Mouse (Mus musculus) forebrain, embryonic 13.5 days (tissue): ENCODE results near the gene B230118H07Rik. TPM values are rescaled to one million over a fixed set of nuclear protein-coding genes. Genes with fewer than 3 reads are reported as not detected.

ENCODE experiments used
- ATAC-seq: fragments of 200-750 bp; cut with Nextera tagmentation; 2 replicates; pipeline ENCODE4 v1.8.0; 2017
- H3K27ac ChIP-seq: fragments of 300-500 bp; sonication (generic); 2 replicates; pipeline ENCODE4 v1.5.1; 2015; ENCODE audit warnings: inconsistent platforms, mild to moderate bottlenecking, moderate library complexity
- H3K27me3 ChIP-seq: fragments of 300-500 bp; sonication (generic); 2 replicates; pipeline ENCODE4 v1.6.1; 2015; ENCODE audit warnings: mild to moderate bottlenecking, inconsistent platforms
- H3K36me3 ChIP-seq: fragments of 300-500 bp; sonication (generic); 2 replicates; pipeline ENCODE4 v1.6.1; 2015; ENCODE audit warnings: mild to moderate bottlenecking, inconsistent platforms; ENCODE audit not compliant: poor library complexity, severe bottlenecking
- H3K4me1 ChIP-seq: fragments of 300-500 bp; sonication (generic); 2 replicates; pipeline ENCODE4 v1.6.1; 2015; ENCODE audit warnings: inconsistent platforms
- H3K4me2 ChIP-seq: fragments of 300-500 bp; sonication (generic); 2 replicates; pipeline ENCODE4 v1.6.1; 2015; ENCODE audit warnings: inconsistent platforms, mild to moderate bottlenecking, moderate library complexity
- H3K4me3 ChIP-seq: fragments of 300-500 bp; sonication (generic); 2 replicates; pipeline ENCODE4 v1.5.1; 2015; ENCODE audit warnings: mild to moderate bottlenecking, inconsistent platforms
- H3K9ac ChIP-seq: fragments of 300-500 bp; sonication (generic); 2 replicates; pipeline ENCODE4 v1.6.1; 2015; ENCODE audit warnings: mild to moderate bottlenecking, inconsistent platforms
- H3K9me3 ChIP-seq: fragments of 300-500 bp; sonication (generic); replicated peaks from 2 replicates; pipeline ENCODE4 v1.6.1; 2016; ENCODE audit warnings: inconsistent platforms
- WGBS: fragments of 180-500 bp; shearing (Covaris S2); methylation state at CpG from one replicate; pipeline ENCODE4 v1.1.7; 2015; 5-methylcytosine and 5-hydroxymethylcytosine counted together
- polyA plus RNA-seq: library from polyadenylated mRNA; unstranded; fragments of >200 nt; fragmentation: Nextera tagmentation; extraction: Ambion mirVana; gene quantifications from 2 replicates; pipeline ENCODE4 v1.2.1, GENCODE M21; 2015

Gene B230118H07Rik
- polyA plus RNA-seq, 1 experiment from 2014 or later = 53.6 TPM

- Histone ChIP-seq H3K9me3 (no peaks in the 10 kb centered on the region), H3K4me3 (no peak overlapping the region), H3K27me3 (no peaks in the 10 kb centered on the region), H3K4me1 (peaks cover 30% of the 10 kb centered on the region), H3K9ac (no peak overlapping the region), H3K36me3 (no peaks in the 10 kb centered on the region), H3K4me2 (no peak overlapping the region), H3K27ac (no peak overlapping the region)
- no peak for ATAC-seq
- WGBS = 94% methylated on average over 1 of the region's 1 CpGs
These were observed 46.2 kb downstream of the B230118H07Rik start for GRCm38 (mm10) chr2:101603099-101603498.

DNA sequence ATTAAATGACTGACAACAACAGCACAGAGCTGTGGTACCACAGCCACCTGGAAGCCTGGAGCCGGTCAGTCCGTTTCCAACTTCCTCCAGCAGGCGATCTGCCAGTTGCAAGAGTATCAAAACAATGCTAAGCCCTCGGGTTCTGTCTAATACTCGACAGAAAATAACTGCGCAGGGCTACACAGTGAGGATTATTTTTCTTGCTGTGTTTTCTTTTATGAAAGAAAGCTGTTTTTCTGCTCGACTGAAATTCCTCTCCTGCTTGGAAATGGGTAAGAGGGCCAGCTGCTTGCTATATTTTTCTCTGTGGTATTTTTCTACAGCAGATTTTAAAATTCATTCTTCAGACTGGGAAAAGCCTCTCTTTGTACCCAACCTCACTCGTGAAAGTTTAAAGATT, 48.6 kb downstream of the B230118H07Rik start:
- Histone ChIP-seq H3K27ac (0 out of 2 replicates have a peak overlapping the region, but pooled peaks have one; percentile 55), H3K27me3 (no peaks in the 10 kb centered on the region), H3K4me2 (no peak overlapping the region), H3K4me3 (no peak overlapping the region), H3K9me3 (no peaks in the 10 kb centered on the region), H3K9ac (no peak overlapping the region), H3K4me1 (peaks cover 36% of the 10 kb centered on the region), H3K36me3 (no peaks in the 10 kb centered on the region)
- ATAC-seq = peak; percentile 71
- WGBS = 10% methylated on average over 8 of the region's 8 CpGs

DNA sequence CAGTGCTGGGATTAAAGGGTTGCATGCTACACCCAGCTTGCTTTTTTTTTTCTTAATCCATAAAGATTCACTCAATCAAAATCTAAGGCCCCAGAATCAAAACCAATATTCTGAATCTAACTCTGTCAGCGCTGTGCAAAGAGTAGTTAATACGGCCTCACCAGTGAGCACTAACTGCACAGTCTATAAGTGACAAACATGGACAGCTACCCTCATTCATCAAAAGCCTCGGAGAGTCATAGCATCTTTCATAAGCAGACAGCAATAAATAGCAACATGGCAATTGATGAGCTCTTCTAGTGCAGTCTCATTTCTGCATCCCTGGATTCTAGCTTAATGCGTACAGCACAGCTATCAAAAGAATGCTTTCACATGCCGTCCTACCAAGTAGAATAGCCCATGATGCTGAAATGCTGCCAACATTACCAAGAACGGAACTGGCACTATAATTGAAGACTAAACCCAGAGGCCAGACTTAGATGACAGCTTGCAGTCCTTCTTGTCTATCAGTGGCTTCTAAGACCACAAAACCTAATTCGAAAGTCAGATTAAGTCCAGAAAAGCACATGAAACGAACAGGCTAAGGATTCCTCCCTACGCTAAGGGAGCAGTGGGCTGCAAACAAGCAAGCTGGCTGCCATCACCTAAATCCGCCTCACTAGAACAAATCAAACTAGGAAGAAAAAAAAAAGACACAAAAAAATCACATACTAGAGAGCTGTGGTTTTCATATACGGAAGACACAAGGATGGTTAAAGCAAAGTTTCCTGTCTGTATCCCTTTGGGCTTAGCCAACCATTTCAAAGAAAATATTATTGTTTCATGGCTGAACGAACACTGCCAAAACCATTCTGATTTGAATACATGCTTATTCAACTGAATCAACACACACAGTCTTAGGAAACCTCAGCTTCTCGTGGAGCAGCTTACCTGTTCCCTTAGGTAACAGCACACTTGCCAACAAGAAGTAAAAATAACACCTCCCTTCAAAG, 50.8 kb downstream of the B230118H07Rik start:
- no peaks in the 10 kb centered on the region for H3K9me3 ChIP-seq
- WGBS = 35% methylated on average over 13 of the region's 13 CpGs
- H3K4me1 ChIP-seq = peaks cover 37% of the 10 kb centered on the region
- H3K9ac ChIP-seq = no peak overlapping the region
- H3K4me2 ChIP-seq = peak overlapping the region; percentile 38
- H3K27ac ChIP-seq = peak overlapping the region; percentile 63
- no peaks in the 10 kb centered on the region for H3K36me3 ChIP-seq
- ATAC-seq = peak; percentile 23; the same call in 1 of the 2 replicates
- no peaks in the 10 kb centered on the region for H3K27me3 ChIP-seq
- H3K4me3 ChIP-seq = no peak overlapping the region

DNA sequence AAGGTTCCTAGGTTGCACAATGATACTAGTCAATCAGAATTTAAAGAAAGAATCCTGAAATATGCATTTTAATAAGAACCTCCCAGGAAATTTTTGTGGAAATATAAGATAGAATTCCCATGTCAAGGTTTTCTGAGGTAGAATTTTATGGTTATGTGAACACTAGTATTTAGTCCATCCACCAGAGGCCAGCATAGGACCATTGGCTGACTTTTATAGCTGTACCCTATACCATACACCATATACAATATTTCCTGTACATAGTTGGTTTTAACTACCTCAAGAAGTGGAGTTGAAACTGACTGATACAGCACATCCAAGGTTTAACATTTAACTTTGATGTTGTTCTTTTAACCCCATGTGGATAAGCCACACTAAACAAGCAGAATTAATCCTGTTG, 52.1 kb downstream of the B230118H07Rik start:
- H3K4me1 ChIP-seq = peaks cover 50% of the 10 kb centered on the region
- no peak overlapping the region for H3K9ac ChIP-seq
- H3K4me3 ChIP-seq = no peak overlapping the region
- no peak overlapping the region for H3K4me2 ChIP-seq
- no peak for ATAC-seq
- no peaks in the 10 kb centered on the region for H3K36me3 ChIP-seq
- H3K27ac ChIP-seq = no peak overlapping the region
- no peaks in the 10 kb centered on the region for H3K27me3 ChIP-seq
- H3K9me3 ChIP-seq = no peaks in the 10 kb centered on the region

- H3K4me1 ChIP-seq = peaks cover 47% of the 10 kb centered on the region
- H3K9me3 ChIP-seq = no peaks in the 10 kb centered on the region
- H3K27ac ChIP-seq = no peak overlapping the region
- ATAC-seq = no peak
- H3K27me3 ChIP-seq = no peaks in the 10 kb centered on the region
- no peak overlapping the region for H3K9ac ChIP-seq
- 85% methylated on average over 5 of the region's 5 CpGs for whole genome bisulfite sequencing
- no peak overlapping the region for H3K4me3 ChIP-seq
- no peak overlapping the region for H3K4me2 ChIP-seq
- H3K36me3 ChIP-seq = no peaks in the 10 kb centered on the region
These were observed 54.7 kb downstream of the B230118H07Rik start for GRCm38 (mm10) chr2:101594681-101595080.

GRCm38 (mm10) chr2:101592886-101593285, 56.4 kb downstream of the B230118H07Rik start:
- Histone ChIP-seq H3K36me3 (no peaks in the 10 kb centered on the region), H3K27me3 (no peaks in the 10 kb centered on the region), H3K9ac (no peak overlapping the region), H3K27ac (peak overlapping the region; percentile 81), H3K9me3 (no peaks in the 10 kb centered on the region), H3K4me3 (no peak overlapping the region), H3K4me2 (peak overlapping the region; percentile 35; the same call in 1 of the 2 replicates), H3K4me1 (peaks cover 34% of the 10 kb centered on the region)
- 9% methylated on average over 8 of the region's 8 CpGs for WGBS
- peak; percentile 41 for ATAC-seq

DNA sequence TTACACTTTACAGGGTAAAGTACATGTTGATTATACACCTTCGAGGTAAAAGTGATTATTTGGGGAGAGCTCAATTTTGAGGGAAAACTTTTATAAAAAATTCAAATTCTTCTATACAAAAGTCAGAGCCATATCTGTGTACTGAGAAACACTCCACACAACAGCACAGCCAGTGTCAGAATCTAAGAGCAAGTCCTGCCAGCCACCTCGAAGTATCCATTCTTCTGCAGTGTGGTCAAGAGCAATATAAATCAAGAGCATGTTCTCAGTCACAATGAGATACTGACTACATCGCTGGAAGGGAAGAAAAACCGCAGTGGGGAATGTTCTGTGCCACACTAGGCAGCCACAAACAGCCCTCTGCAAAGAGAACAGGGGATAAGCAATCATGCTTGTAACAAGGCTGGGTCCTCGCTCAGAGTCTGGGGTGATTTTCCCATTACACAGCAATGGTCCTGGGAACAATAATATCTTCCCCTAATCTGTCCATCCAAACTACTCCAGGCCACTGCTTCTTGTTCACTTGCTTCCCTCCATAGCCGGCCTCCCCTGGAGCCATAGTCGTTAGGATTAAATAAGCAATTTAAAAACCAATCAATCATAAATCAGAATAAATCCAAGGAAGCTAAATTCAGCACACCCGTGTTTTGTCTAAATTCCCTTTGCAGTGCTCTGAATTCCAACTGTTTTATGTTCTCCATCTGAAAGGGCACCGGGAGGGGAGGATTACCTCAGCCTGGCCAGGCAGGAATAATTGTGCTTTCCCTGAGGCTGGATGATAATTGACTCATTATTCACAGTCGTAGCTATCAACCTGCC, 57.1 kb downstream of the B230118H07Rik start:
- peak overlapping the region; percentile 35 for H3K4me2 ChIP-seq
- H3K9ac ChIP-seq = no peak overlapping the region
- ATAC-seq = peak; percentile 89
- no peaks in the 10 kb centered on the region for H3K9me3 ChIP-seq
- no peak overlapping the region for H3K4me3 ChIP-seq
- peaks cover 30% of the 10 kb centered on the region for H3K4me1 ChIP-seq
- peak overlapping the region; percentile 81 for H3K27ac ChIP-seq
- H3K36me3 ChIP-seq = no peaks in the 10 kb centered on the region
- WGBS = 4% methylated on average over 10 of the region's 10 CpGs
- no peaks in the 10 kb centered on the region for H3K27me3 ChIP-seq

GRCm38 (mm10) chr2:101591356-101591755, 58.0 kb downstream of the B230118H07Rik start:
- H3K9ac ChIP-seq = no peak overlapping the region
- no peaks in the 10 kb centered on the region for H3K27me3 ChIP-seq
- peaks cover 30% of the 10 kb centered on the region for H3K4me1 ChIP-seq
- ATAC-seq = no peak
- no peak overlapping the region for H3K4me2 ChIP-seq
- H3K27ac ChIP-seq = peak overlapping the region; percentile 81
- H3K9me3 ChIP-seq = no peaks in the 10 kb centered on the region
- no peak overlapping the region for H3K4me3 ChIP-seq
- WGBS = 27% methylated on average over 8 of the region's 8 CpGs
- H3K36me3 ChIP-seq = no peaks in the 10 kb centered on the region

DNA sequence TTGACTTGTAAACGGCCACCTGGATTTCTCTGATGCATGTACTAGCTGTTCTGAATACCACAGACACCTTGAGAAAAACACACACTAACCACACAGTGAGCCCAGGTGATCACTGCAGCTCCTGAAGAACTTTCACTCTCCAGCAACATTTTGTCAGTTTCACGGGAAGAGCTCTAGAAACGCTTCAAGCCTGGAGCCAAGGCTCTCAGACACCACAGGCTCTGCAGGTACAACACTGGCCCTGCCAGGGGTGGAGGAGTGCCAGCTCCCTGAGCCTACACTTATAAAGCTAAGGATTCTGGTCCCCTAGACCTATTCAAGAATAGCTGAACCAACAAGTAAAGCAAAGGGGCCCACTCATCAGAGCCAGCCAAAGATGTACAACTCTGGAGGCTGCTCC, 67.9 kb downstream of the B230118H07Rik start:
- ATAC-seq = no peak
- H3K4me2 ChIP-seq = no peak overlapping the region
- no peak overlapping the region for H3K4me3 ChIP-seq
- H3K4me1 ChIP-seq = peaks cover 13% of the 10 kb centered on the region
- no peaks in the 10 kb centered on the region for H3K9me3 ChIP-seq
- H3K9ac ChIP-seq = no peak overlapping the region
- no peaks in the 10 kb centered on the region for H3K36me3 ChIP-seq
- H3K27me3 ChIP-seq = no peaks in the 10 kb centered on the region
- WGBS = 85% methylated on average over 3 of the region's 3 CpGs
- no peak overlapping the region for H3K27ac ChIP-seq

- H3K9me3 ChIP-seq = no peaks in the 10 kb centered on the region
- no peaks in the 10 kb centered on the region for H3K27me3 ChIP-seq
- no peak for ATAC-seq
- H3K4me2 ChIP-seq = no peak overlapping the region
- no peak overlapping the region for H3K27ac ChIP-seq
- H3K4me1 ChIP-seq = peaks cover 13% of the 10 kb centered on the region
- 69% methylated on average over 3 of the region's 3 CpGs for WGBS
- no peak overlapping the region for H3K9ac ChIP-seq
- H3K36me3 ChIP-seq = no peaks in the 10 kb centered on the region
- no peak overlapping the region for H3K4me3 ChIP-seq
These were observed 68.4 kb downstream of the B230118H07Rik start for GRCm38 (mm10) chr2:101580977-101581376.

GRCm38 (mm10) chr2:101580428-101580827, 68.9 kb downstream of the B230118H07Rik start:
- 21% methylated on average over 1 of the region's 1 CpGs for WGBS
- no peaks in the 10 kb centered on the region for H3K9me3 ChIP-seq
- H3K4me1 ChIP-seq = peaks cover 13% of the 10 kb centered on the region
- H3K9ac ChIP-seq = no peak overlapping the region
- no peak overlapping the region for H3K4me2 ChIP-seq
- peak; percentile 58; the same call in 1 of the 2 replicates for ATAC-seq
- no peak overlapping the region for H3K27ac ChIP-seq
- H3K36me3 ChIP-seq = no peaks in the 10 kb centered on the region
- H3K27me3 ChIP-seq = no peaks in the 10 kb centered on the region
- no peak overlapping the region for H3K4me3 ChIP-seq

DNA sequence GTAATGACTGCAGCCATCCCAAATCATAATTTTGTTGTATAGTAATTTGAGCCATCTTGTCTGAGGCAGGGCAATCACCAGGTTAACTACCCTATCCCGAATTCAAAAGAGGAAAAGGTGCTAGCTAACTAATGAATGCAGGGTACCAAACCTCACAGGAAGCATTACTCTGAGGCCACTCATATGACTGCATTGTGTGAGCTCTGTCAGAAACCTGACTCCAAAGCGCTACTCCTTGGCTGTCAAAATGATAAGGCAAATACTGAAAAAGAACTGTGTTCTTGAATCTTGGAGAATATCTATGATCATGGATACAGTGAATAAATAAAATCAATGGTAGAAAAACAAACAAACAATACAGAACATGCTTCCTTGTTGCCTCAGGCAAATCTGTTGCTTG, 69.3 kb downstream of the B230118H07Rik start:
- H3K4me3 ChIP-seq = no peak overlapping the region
- no peak overlapping the region for H3K4me2 ChIP-seq
- no peak overlapping the region for H3K9ac ChIP-seq
- 65% methylated on average over 2 of the region's 2 CpGs for WGBS
- ATAC-seq = 0 out of 2 replicates have a peak, but pooled peaks have one; percentile 36
- H3K27me3 ChIP-seq = no peaks in the 10 kb centered on the region
- no peaks in the 10 kb centered on the region for H3K9me3 ChIP-seq
- H3K27ac ChIP-seq = no peak overlapping the region
- peaks cover 13% of the 10 kb centered on the region for H3K4me1 ChIP-seq
- no peaks in the 10 kb centered on the region for H3K36me3 ChIP-seq
